Mouse (Mus musculus): ENCODE results near the gene Olfr223. TPM values are rescaled to one million over a fixed set of nuclear protein-coding genes. Genes with fewer than 3 reads are reported as not detected.

The Olfr223 gene
- polyA plus RNA-seq, 1 experiment from 2014 or later, result not detected

GRCm38 (mm10) chr11:59540123-59540522 is 53.0 kb downstream of the Olfr223 start:
- WGBS, result 81% methylated on average over 3 of the region's 3 CpGs
- no peak for ATAC-seq (ENCODE audit: low FRiP score)

More at GRCm38 (mm10) chr11:59540123-59540522, 53.0 kb downstream of the Olfr223 start:
- H3K4me3 ChIP-seq (replicated peaks), result no peak overlapping the region
- H3K4me2 ChIP-seq, result no peak overlapping the region
- H3K36me3 ChIP-seq (replicated peaks), result no peaks in the 10 kb centered on the region
- no peak overlapping the region for H3K27ac ChIP-seq
- H3K4me1 ChIP-seq, result no peaks in the 10 kb centered on the region
- no peak overlapping the region for H3K9ac ChIP-seq
- H3K9me3 ChIP-seq, result no peaks in the 10 kb centered on the region
- no peaks in the 10 kb centered on the region for H3K27me3 ChIP-seq

Other genes starting within 250 kb of the Olfr223 start
- not detected in 2 replicates for gene Prss38, start 217.6 kb downstream of the Olfr223 start, polyA plus RNA-seq (2016; fragmentation: Nextera tagmentation; extraction: Ambion mirVana)
- gene Jmjd4, start 143.2 kb downstream of the Olfr223 start, polyA plus RNA-seq (2016; fragmentation: Nextera tagmentation; extraction: Ambion mirVana), result 13.3 and 15.6 TPM in 2 replicates
- gene Snap47, start 142.1 kb downstream of the Olfr223 start, polyA plus RNA-seq (2016; fragmentation: Nextera tagmentation; extraction: Ambion mirVana), result 169 and 173 TPM in 2 replicates
- gene Zfp867, start 120.8 kb downstream of the Olfr223 start, polyA plus RNA-seq (2016; fragmentation: Nextera tagmentation; extraction: Ambion mirVana), result 11.6 and 12.2 TPM in 2 replicates
- 29.6 and 34.9 TPM in 2 replicates for gene Zkscan17, start 66.5 kb downstream of the Olfr223 start, polyA plus RNA-seq (2016; fragmentation: Nextera tagmentation; extraction: Ambion mirVana)
- gene Nlrp3, start 51.7 kb downstream of the Olfr223 start, polyA plus RNA-seq (2016; fragmentation: Nextera tagmentation; extraction: Ambion mirVana), result 0.10 TPM in 1 of 2 replicates, not detected in the other
- gene Olfr222, start 17.1 kb downstream of the Olfr223 start, polyA plus RNA-seq (2016; fragmentation: Nextera tagmentation; extraction: Ambion mirVana), result not detected in 2 replicates
- gene Mprip, start 68.0 kb upstream of the Olfr223 start, polyA plus RNA-seq (2016; fragmentation: Nextera tagmentation; extraction: Ambion mirVana), result 39.9 and 77.3 TPM in 2 replicates
- 2.3 TPM in 2 replicates for gene Pld6, start 194.4 kb upstream of the Olfr223 start, polyA plus RNA-seq (2016; fragmentation: Nextera tagmentation; extraction: Ambion mirVana)
- 33.3 and 36.1 TPM in 2 replicates for gene Flcn, start 216.7 kb upstream of the Olfr223 start, polyA plus RNA-seq (2016; fragmentation: Nextera tagmentation; extraction: Ambion mirVana)
- 41.5 and 41.9 TPM in 2 replicates for gene Nt5m, start 246.2 kb upstream of the Olfr223 start, polyA plus RNA-seq (2016; fragmentation: Nextera tagmentation; extraction: Ambion mirVana)
- 221 and 226 TPM in 2 replicates for gene Cops3, start 246.5 kb upstream of the Olfr223 start, polyA plus RNA-seq (2016; fragmentation: Nextera tagmentation; extraction: Ambion mirVana)